Mouse (Mus musculus): ENCODE measurements around the gene Mrap2. TPM values are rescaled to one million over a fixed set of nuclear protein-coding genes. Genes with fewer than 3 reads are reported as not detected.

The Mrap2 gene
- polyA plus RNA-seq, 1 experiment = not detected

DNA sequence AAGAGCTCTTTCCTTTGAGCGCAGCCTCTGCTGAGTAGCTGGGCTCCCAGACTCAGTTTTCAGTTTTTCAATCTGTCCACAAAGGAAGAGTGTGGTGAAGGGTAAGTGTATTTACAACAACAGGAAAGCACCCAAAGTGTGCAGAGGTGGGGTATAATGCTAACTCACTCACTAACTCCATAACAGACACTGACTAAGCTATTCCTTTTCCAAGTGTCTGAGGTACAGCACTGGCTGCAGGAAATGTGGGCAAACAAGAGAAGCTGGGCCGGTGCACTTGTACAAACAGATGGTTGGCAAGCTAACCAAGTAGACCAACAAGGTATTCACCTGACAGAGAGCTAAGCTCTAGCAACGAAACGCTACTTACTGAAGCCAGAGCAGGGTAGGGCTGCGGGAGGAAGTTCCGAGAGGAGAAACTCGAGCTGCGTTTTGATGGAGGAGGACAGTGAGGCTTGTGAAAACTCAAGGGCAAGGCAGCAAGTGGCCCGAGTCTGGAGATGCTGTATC is 66.8 kb downstream of the Mrap2 start:
- H3K27ac ChIP-seq (ENCODE audit: insufficient read depth, low read length) = no peak overlapping the region
- no peak for TF ChIP-seq POLR2A (IDR thresholded peaks at IDR 0.05; ENCODE audit: low read depth, low read length)
- TF ChIP-seq CTCF (IDR thresholded peaks at IDR 0.05; ENCODE audit: borderline replicate concordance, insufficient read depth, low read length) = no peak
- no peaks in the 10 kb centered on the region for H3K4me1 ChIP-seq (ENCODE audit: control insufficient read depth, insufficient read depth, low read length)
- H3K4me3 ChIP-seq (ENCODE audit: insufficient read depth, low read length) = no peak overlapping the region

DNA sequence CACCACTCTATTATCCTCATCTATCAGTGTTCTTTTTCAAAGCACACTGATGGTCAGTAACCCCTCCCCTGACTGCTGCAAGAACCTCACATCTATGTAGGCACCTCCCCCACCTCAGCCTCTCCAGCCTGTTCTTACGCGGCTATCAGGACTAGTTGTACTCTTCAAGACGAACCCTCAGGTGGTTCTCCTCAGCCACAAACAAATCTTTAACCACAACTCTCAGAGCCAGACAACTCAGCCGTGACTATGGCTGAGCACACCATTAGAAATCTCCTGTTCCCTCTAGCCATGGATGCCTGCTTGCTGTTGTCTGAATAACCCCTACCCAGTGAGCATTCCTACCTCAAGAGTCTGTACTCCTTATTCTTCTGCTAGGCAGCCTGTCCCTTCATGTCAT is 69.1 kb downstream of the Mrap2 start:
- Histone ChIP-seq H3K27ac (ENCODE audit: insufficient read depth, low read length) (no peak overlapping the region), H3K4me1 (ENCODE audit: control insufficient read depth, insufficient read depth, low read length) (no peaks in the 10 kb centered on the region), H3K4me3 (ENCODE audit: insufficient read depth, low read length) (no peak overlapping the region)
- TF ChIP-seq POLR2A (IDR thresholded peaks at IDR 0.05; ENCODE audit: low read depth, low read length) (no peak), CTCF (IDR thresholded peaks at IDR 0.05; ENCODE audit: borderline replicate concordance, insufficient read depth, low read length) (no peak)

Other genes starting within 250 kb of the Mrap2 start
- gene Ripply2, start 128.8 kb upstream of the Mrap2 start, polyA plus RNA-seq (2011; ENCODE audit: insufficient read length, low read depth, missing spikeins) = not detected in 2 replicates
- gene Cyb5r4, start 122.3 kb upstream of the Mrap2 start, polyA plus RNA-seq (2011; ENCODE audit: insufficient read length, low read depth, missing spikeins) = 35.6 and 38.7 TPM in 2 replicates
- 9.6 and 13.9 TPM in 2 replicates for gene Cep162, start 111.2 kb downstream of the Mrap2 start, polyA plus RNA-seq (2011; ENCODE audit: insufficient read length, low read depth, missing spikeins)

All from embryonic fibroblast, embryonic 13.5 days (primary cell).